Mouse (Mus musculus): ENCODE measurements around the gene Bicra. TPM values are rescaled to one million over a fixed set of nuclear protein-coding genes. Genes with fewer than 3 reads are reported as not detected.
A peak's percentile ranks its signal among the peaks of the same experiment; 100 is the strongest.

The Bicra gene
- total and polyA plus RNA-seq, 2 experiments from 2014 or later = 3.8 to 6.2 TPM

- no peak for TF ChIP-seq CTCF (IDR thresholded peaks at IDR 0.05; ENCODE audit: low read depth)
- Histone ChIP-seq H3K9me3 (ENCODE audit: low read length) (no peaks in the 10 kb centered on the region), H3K4me3 (ENCODE audit: low read length) (no peak overlapping the region), H3K4me1 (ENCODE audit: insufficient read depth, low read length) (no peaks in the 10 kb centered on the region), H3K27ac (no peak overlapping the region), H3K4me2 (ENCODE audit: low read depth, low read length) (no peak overlapping the region), H3K9ac (replicated peaks; ENCODE audit: low read length) (no peak overlapping the region), H3K27me3 (ENCODE audit: insufficient read depth, low read length) (no peaks in the 10 kb centered on the region), H3K36me3 (ENCODE audit: insufficient read depth, low read length) (no peaks in the 10 kb centered on the region)
- 82% methylated on average over 32 of the region's 32 CpGs for WGBS
- ATAC-seq = no peak
- no peak for DNase-seq (ENCODE audit: low spot score)
Observed at GRCm38 (mm10) chr7:15963798-15964652, 83.7 kb downstream of the Bicra start.

- no peak overlapping the region for H3K9ac ChIP-seq (replicated peaks; ENCODE audit: low read length)
- no peaks in the 10 kb centered on the region for H3K4me1 ChIP-seq (ENCODE audit: insufficient read depth, low read length)
- no peak overlapping the region for H3K27ac ChIP-seq
- 36% methylated on average over 12 of the region's 12 CpGs for WGBS
- no peak overlapping the region for H3K4me2 ChIP-seq (ENCODE audit: low read depth, low read length)
- H3K36me3 ChIP-seq (ENCODE audit: insufficient read depth, low read length) = no peaks in the 10 kb centered on the region
- peak; percentile 56 for DNase-seq (ENCODE audit: low spot score)
- H3K9me3 ChIP-seq (ENCODE audit: low read length) = no peaks in the 10 kb centered on the region
- TF ChIP-seq CTCF (IDR thresholded peaks at IDR 0.05; ENCODE audit: low read depth) = no peak
- no peak overlapping the region for H3K4me3 ChIP-seq (ENCODE audit: low read length)
- ATAC-seq = peak; percentile 43; the same call in 1 of the 2 replicates
- H3K27me3 ChIP-seq (ENCODE audit: insufficient read depth, low read length) = no peaks in the 10 kb centered on the region
Observed at GRCm38 (mm10) chr7:15962311-15963288, 85.1 kb downstream of the Bicra start.

- ATAC-seq (no peak), DNase-seq (ENCODE audit: low spot score) (no peak)
- H3K4me1 ChIP-seq (ENCODE audit: insufficient read depth, low read length) = no peaks in the 10 kb centered on the region
- H3K9me3 ChIP-seq (ENCODE audit: low read length) = no peaks in the 10 kb centered on the region
- TF ChIP-seq CTCF (IDR thresholded peaks at IDR 0.05; ENCODE audit: low read depth) = no peak
- no peaks in the 10 kb centered on the region for H3K36me3 ChIP-seq (ENCODE audit: insufficient read depth, low read length)
- no peak overlapping the region for H3K27ac ChIP-seq
- WGBS = 82% methylated on average over 7 of the region's 7 CpGs
- H3K9ac ChIP-seq (replicated peaks; ENCODE audit: low read length) = no peak overlapping the region
- no peak overlapping the region for H3K4me3 ChIP-seq (ENCODE audit: low read length)
- H3K27me3 ChIP-seq (ENCODE audit: insufficient read depth, low read length) = no peaks in the 10 kb centered on the region
- no peak overlapping the region for H3K4me2 ChIP-seq (ENCODE audit: low read depth, low read length)
Observed at GRCm38 (mm10) chr7:15961798-15962197, 85.9 kb downstream of the Bicra start.

GRCm38 (mm10) chr7:15961239-15961638 lies 86.5 kb downstream of the Bicra start:
- DNase-seq (ENCODE audit: low spot score) = no peak
- Histone ChIP-seq H3K4me3 (ENCODE audit: low read length) (no peak overlapping the region), H3K4me1 (ENCODE audit: insufficient read depth, low read length) (no peaks in the 10 kb centered on the region), H3K27ac (no peak overlapping the region), H3K27me3 (ENCODE audit: insufficient read depth, low read length) (no peaks in the 10 kb centered on the region), H3K4me2 (ENCODE audit: low read depth, low read length) (no peak overlapping the region), H3K9ac (replicated peaks; ENCODE audit: low read length) (no peak overlapping the region), H3K36me3 (ENCODE audit: insufficient read depth, low read length) (no peaks in the 10 kb centered on the region), H3K9me3 (ENCODE audit: low read length) (no peaks in the 10 kb centered on the region)
- TF ChIP-seq CTCF (IDR thresholded peaks at IDR 0.05; ENCODE audit: low read depth) = no peak
- 56% methylated on average over 4 of the region's 4 CpGs for WGBS
- no peak for ATAC-seq

GRCm38 (mm10) chr7:15960691-15961090 lies 87.0 kb downstream of the Bicra start:
- H3K4me3 ChIP-seq (ENCODE audit: low read length) = no peak overlapping the region
- no peaks in the 10 kb centered on the region for H3K4me1 ChIP-seq (ENCODE audit: insufficient read depth, low read length)
- H3K36me3 ChIP-seq (ENCODE audit: insufficient read depth, low read length) = no peaks in the 10 kb centered on the region
- H3K9me3 ChIP-seq (ENCODE audit: low read length) = no peaks in the 10 kb centered on the region
- ATAC-seq (no peak), DNase-seq (ENCODE audit: low spot score) (no peak)
- H3K4me2 ChIP-seq (ENCODE audit: low read depth, low read length) = no peak overlapping the region
- no peak overlapping the region for H3K27ac ChIP-seq
- TF ChIP-seq CTCF (IDR thresholded peaks at IDR 0.05; ENCODE audit: low read depth) = no peak
- 24% methylated on average over 4 of the region's 4 CpGs for WGBS
- H3K9ac ChIP-seq (replicated peaks; ENCODE audit: low read length) = no peak overlapping the region
- H3K27me3 ChIP-seq (ENCODE audit: insufficient read depth, low read length) = no peaks in the 10 kb centered on the region

GRCm38 (mm10) chr7:15956143-15956542 lies 91.6 kb downstream of the Bicra start:
- no peak for DNase-seq (ENCODE audit: low spot score)
- H3K27ac ChIP-seq = no peak overlapping the region
- no peaks in the 10 kb centered on the region for H3K4me1 ChIP-seq (ENCODE audit: insufficient read depth, low read length)
- no peak overlapping the region for H3K9ac ChIP-seq (replicated peaks; ENCODE audit: low read length)
- no peak for TF ChIP-seq CTCF (IDR thresholded peaks at IDR 0.05; ENCODE audit: low read depth)
- H3K4me3 ChIP-seq (ENCODE audit: low read length) = no peak overlapping the region
- H3K9me3 ChIP-seq (ENCODE audit: low read length) = no peaks in the 10 kb centered on the region
- no peak overlapping the region for H3K4me2 ChIP-seq (ENCODE audit: low read depth, low read length)
- H3K36me3 ChIP-seq (ENCODE audit: insufficient read depth, low read length) = no peaks in the 10 kb centered on the region
- ATAC-seq = no peak
- 87% methylated on average over 5 of the region's 5 CpGs for WGBS
- H3K27me3 ChIP-seq (ENCODE audit: insufficient read depth, low read length) = no peaks in the 10 kb centered on the region

Data from hindbrain, postnatal 0 days (tissue).